Mouse (Mus musculus) midbrain, embryonic 16.5 days (tissue): ENCODE measurements at regions not wholly inside any gene's neighbourhood (a gene's known extent, or its start where the extent isn't known, plus 50 kb on each side); places are given as distances from the start of the nearest gene placed in this dataset.

Experiments used
- ATAC-seq: fragments of 200-750 bp; cut with Nextera tagmentation; 2 replicates; pipeline ENCODE4 v1.8.0; 2017; ENCODE audit warnings: moderate TSS enrichment
- H3K27ac ChIP-seq: fragments of 300-500 bp; sonication (generic); 2 replicates; pipeline ENCODE4 v1.5.1; 2014; ENCODE audit warnings: mild to moderate bottlenecking, low read length, mixed read lengths
- H3K27me3 ChIP-seq: fragments of 300-500 bp; sonication (generic); 2 replicates; pipeline ENCODE4 v1.6.1; 2014; ENCODE audit warnings: low read depth, low read length, mixed read lengths; ENCODE audit not compliant: control insufficient read depth, insufficient read depth
- H3K36me3 ChIP-seq: fragments of 300-500 bp; sonication (generic); 2 replicates; pipeline ENCODE4 v1.6.1; 2014; ENCODE audit warnings: mild to moderate bottlenecking, low read length, moderate library complexity, mixed read lengths; ENCODE audit not compliant: control insufficient read depth, insufficient read depth
- H3K4me1 ChIP-seq: fragments of 300-500 bp; sonication (generic); 2 replicates; pipeline ENCODE4 v1.6.1; 2014; ENCODE audit warnings: mild to moderate bottlenecking, low read length, mixed read lengths; ENCODE audit not compliant: control insufficient read depth, insufficient read depth
- H3K4me2 ChIP-seq: fragments of 300-500 bp; sonication (generic); 2 replicates; pipeline ENCODE4 v1.6.1; 2014; ENCODE audit warnings: mild to moderate bottlenecking, low read length, mixed read lengths
- H3K4me3 ChIP-seq: fragments of 300-500 bp; sonication (generic); 2 replicates; pipeline ENCODE4 v1.5.1; 2014; ENCODE audit warnings: low read depth, mild to moderate bottlenecking, low read length, moderate library complexity, mixed read lengths
- H3K9ac ChIP-seq: fragments of 300-500 bp; sonication (generic); 2 replicates; pipeline ENCODE4 v1.6.1; 2014; ENCODE audit warnings: low read depth, low read length, mixed read lengths
- H3K9me3 ChIP-seq: fragments of 300-500 bp; sonication (generic); replicated peaks from 2 replicates; pipeline ENCODE4 v1.6.1; 2014; ENCODE audit warnings: mild to moderate bottlenecking, low read length, mixed read lengths; ENCODE audit not compliant: control insufficient read depth, poor library complexity, severe bottlenecking
- WGBS: fragments of 180-500 bp; shearing (Covaris S2); extraction: QIAGEN DNeasy Blood & Tissue Kit; methylation state at CpG from one replicate; pipeline ENCODE4 v1.1.7; 2014; 5-methylcytosine and 5-hydroxymethylcytosine counted together

DNA sequence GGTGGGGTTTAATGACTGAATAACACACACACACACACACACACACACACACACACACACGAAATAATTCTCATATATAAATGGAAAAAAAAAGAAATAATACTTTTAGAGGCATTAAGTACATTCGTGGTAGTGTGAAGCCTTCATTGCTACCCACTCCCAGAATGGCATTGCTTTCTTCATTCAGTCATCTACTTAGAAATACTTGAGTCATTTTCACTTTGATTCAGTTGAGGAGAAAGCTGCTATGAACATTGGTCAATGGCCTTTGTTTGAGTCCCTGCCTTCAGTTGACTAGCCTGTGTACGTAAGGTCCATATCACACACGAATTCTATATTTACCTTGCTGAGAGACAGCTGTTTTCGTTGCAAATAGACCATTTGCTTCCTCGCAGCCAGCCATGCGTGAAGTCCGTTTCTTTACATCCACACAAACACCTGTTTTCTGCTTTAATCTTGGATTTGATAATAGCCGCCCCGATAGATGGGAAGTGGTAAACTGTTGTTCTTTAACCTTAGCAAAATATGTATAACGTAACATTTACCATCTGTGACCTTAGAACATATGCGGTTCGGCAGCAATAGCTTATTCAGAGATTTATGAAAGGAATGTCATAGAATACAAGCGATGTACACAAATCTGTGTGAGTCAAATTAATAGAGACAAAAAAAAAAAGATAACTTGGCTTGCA lies 72.3 kb upstream of the Cpm start:
- no peak overlapping the region for H3K9ac ChIP-seq
- 82% methylated on average over 14 of the region's 14 CpGs for WGBS
- ATAC-seq: no peak
- no peak overlapping the region for H3K4me2 ChIP-seq
- H3K9me3 ChIP-seq: no peaks in the 10 kb centered on the region
- no peak overlapping the region for H3K27ac ChIP-seq
- no peaks in the 10 kb centered on the region for H3K4me1 ChIP-seq
- no peaks in the 10 kb centered on the region for H3K36me3 ChIP-seq
- no peak overlapping the region for H3K4me3 ChIP-seq
- H3K27me3 ChIP-seq: no peaks in the 10 kb centered on the region

- Histone ChIP-seq H3K4me2 (no peak overlapping the region), H3K9me3 (no peaks in the 10 kb centered on the region), H3K36me3 (no peaks in the 10 kb centered on the region), H3K27me3 (no peaks in the 10 kb centered on the region), H3K4me3 (no peak overlapping the region), H3K27ac (no peak overlapping the region), H3K9ac (no peak overlapping the region), H3K4me1 (no peaks in the 10 kb centered on the region)
- WGBS: 40% methylated on average over 15 of the region's 15 CpGs
- ATAC-seq: no peak
Observed at GRCm38 (mm10) chr10:117556027-117556789, 73.1 kb upstream of the Cpm start.

GRCm38 (mm10) chr10:117555542-117555941 lies 73.8 kb upstream of the Cpm start:
- H3K4me1 ChIP-seq: no peaks in the 10 kb centered on the region
- H3K9ac ChIP-seq: no peak overlapping the region
- H3K4me3 ChIP-seq: no peak overlapping the region
- no peak for ATAC-seq
- 85% methylated on average over 10 of the region's 10 CpGs for WGBS
- no peaks in the 10 kb centered on the region for H3K36me3 ChIP-seq
- H3K9me3 ChIP-seq: no peaks in the 10 kb centered on the region
- no peaks in the 10 kb centered on the region for H3K27me3 ChIP-seq
- H3K27ac ChIP-seq: no peak overlapping the region
- no peak overlapping the region for H3K4me2 ChIP-seq

DNA sequence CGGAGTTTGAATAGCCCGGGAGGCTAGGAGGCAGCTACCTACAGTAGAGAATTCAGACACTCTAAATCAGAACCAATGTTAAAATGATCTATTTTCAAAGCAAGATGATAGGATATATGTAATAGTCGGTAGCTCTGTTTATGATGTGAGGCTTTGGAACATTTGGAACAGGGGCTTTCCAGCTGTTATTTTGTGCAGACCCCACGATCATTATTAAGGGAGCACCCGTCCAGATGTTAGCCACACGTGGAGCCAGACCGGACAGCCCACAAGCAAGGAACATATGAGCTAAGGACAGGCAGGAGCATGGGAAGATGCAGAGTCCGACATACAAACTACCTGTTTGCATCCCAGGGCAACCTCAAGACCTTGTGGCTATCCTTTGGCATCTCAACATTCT lies 74.3 kb upstream of the Cpm start:
- H3K36me3 ChIP-seq: no peaks in the 10 kb centered on the region
- no peaks in the 10 kb centered on the region for H3K9me3 ChIP-seq
- no peak overlapping the region for H3K27ac ChIP-seq
- no peak overlapping the region for H3K9ac ChIP-seq
- H3K4me3 ChIP-seq: no peak overlapping the region
- H3K4me2 ChIP-seq: no peak overlapping the region
- ATAC-seq: no peak
- H3K4me1 ChIP-seq: no peaks in the 10 kb centered on the region
- no peaks in the 10 kb centered on the region for H3K27me3 ChIP-seq
- 88% methylated on average over 8 of the region's 8 CpGs for WGBS

DNA sequence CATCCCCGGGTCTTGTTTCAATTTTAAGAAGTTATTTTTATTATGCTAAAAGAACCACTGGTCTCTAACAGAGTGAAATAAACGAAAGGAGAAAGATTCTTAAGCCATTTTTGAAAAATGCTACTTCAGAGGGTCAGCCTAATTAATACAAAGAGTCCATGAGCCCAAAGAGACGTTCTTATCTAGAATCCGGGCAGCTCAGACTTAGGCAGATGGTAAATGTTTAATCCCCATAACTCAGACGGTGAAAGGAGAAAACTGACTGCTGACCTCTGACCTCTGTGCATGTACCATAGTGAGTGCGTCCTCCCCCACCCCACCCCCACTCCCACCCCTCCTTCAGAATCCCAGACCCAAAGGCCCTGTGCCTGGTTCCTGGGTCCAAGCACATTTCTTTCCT lies 74.8 kb upstream of the Cpm start:
- no peak overlapping the region for H3K9ac ChIP-seq
- no peaks in the 10 kb centered on the region for H3K9me3 ChIP-seq
- no peaks in the 10 kb centered on the region for H3K27me3 ChIP-seq
- H3K4me1 ChIP-seq: no peaks in the 10 kb centered on the region
- H3K4me2 ChIP-seq: no peak overlapping the region
- 49% methylated on average over 6 of the region's 6 CpGs for WGBS
- no peak overlapping the region for H3K4me3 ChIP-seq
- H3K27ac ChIP-seq: no peak overlapping the region
- no peaks in the 10 kb centered on the region for H3K36me3 ChIP-seq
- ATAC-seq: no peak

GRCm38 (mm10) chr10:117553211-117554186 lies 75.8 kb upstream of the Cpm start:
- Histone ChIP-seq H3K9me3 (no peaks in the 10 kb centered on the region), H3K27ac (no peak overlapping the region), H3K4me2 (no peak overlapping the region), H3K4me1 (no peaks in the 10 kb centered on the region), H3K36me3 (no peaks in the 10 kb centered on the region), H3K27me3 (no peaks in the 10 kb centered on the region), H3K9ac (no peak overlapping the region), H3K4me3 (no peak overlapping the region)
- no peak for ATAC-seq
- 89% methylated on average over 15 of the region's 15 CpGs for WGBS

DNA sequence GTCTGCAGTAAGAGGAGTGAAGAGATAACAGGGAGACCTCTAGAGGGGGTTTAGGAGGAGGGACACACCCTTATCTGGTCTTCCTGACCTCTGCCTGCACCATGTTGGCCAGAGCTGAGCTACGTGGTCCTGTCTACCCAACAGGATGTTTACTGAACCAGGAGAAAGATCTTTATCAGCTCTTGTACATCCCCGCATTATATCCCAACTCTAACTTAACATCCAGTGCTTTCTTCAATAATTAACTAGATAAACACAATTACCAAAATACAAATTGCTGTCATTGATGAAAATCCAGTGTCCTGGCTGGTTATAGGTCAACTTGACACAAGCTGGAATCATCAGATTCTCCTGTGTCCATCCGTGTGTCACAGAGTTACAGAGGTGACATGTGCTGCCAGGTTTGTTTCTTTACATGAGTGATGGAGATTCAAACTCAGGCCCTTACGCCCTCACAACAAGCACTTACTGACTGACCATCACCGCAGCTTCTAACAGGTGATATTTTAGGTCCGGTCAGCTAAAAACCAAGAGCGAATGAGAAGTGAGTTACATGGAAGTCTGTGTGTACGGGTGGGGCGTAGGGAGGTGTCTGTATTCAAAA lies 77.1 kb upstream of the Cpm start:
- no peak overlapping the region for H3K9ac ChIP-seq
- H3K4me1 ChIP-seq: no peaks in the 10 kb centered on the region
- no peak for ATAC-seq
- H3K27ac ChIP-seq: no peak overlapping the region
- H3K4me3 ChIP-seq: no peak overlapping the region
- 97% methylated on average over 9 of the region's 9 CpGs for WGBS
- H3K9me3 ChIP-seq: no peaks in the 10 kb centered on the region
- H3K4me2 ChIP-seq: no peak overlapping the region
- no peaks in the 10 kb centered on the region for H3K27me3 ChIP-seq
- no peaks in the 10 kb centered on the region for H3K36me3 ChIP-seq

DNA sequence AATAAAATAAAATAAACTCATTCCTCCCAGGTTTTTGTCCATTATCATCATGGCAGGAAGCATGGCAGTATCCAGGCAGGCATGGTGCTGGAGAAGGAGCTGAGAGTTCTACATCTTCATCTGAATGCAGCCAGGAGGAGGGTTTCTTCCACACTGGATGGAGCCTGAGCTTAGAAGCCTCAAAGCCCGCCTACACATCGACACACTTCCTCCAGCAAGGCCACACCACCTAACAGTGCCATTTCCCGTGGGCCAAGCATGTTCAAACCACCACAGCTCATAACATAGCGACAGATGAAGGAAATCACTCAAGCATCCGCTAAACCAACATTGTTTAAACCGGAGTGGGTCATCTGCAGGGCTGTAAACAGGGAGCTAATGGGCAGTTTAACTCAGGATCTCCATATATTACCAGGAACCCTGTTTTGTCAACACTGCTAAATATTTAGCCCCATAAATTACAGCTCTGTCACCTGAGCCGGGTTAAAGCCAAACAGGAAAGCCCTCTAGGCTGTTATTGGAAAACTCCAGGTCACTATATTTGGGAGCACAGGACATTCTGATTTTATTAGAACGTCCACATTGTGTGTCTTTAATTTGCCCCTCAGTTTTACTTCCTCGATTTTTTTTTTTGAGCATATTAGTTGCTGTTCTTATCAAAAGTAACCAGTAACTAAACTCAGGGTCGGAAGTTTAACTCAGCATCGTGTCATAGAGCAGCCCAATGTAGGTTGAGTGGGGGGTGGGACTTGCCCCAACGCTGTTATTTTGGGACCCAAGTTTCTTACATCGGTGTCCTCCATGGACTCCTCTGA lies 77.9 kb upstream of the Cpm start:
- Histone ChIP-seq H3K4me2 (no peak overlapping the region), H3K36me3 (no peaks in the 10 kb centered on the region), H3K27ac (no peak overlapping the region), H3K9me3 (no peaks in the 10 kb centered on the region), H3K27me3 (no peaks in the 10 kb centered on the region), H3K9ac (no peak overlapping the region), H3K4me1 (no peaks in the 10 kb centered on the region), H3K4me3 (no peak overlapping the region)
- ATAC-seq: no peak
- 91% methylated on average over 13 of the region's 13 CpGs for WGBS
